Mouse (Mus musculus) CH12.LX (cell line): ENCODE results near the gene Hist1h2bh. TPM values are rescaled to one million over a fixed set of nuclear protein-coding genes. Genes with fewer than 3 reads are reported as not detected.

Experiments used
- DNase-seq: peaks from one replicate; pipeline ENCODE4 v3.0.0-alpha.2; 2013; ENCODE audit errors: extremely low read depth
- H3K27ac ChIP-seq: 2 replicates; pipeline ENCODE4 v1.5.1; 2012; ENCODE audit warnings: low read depth, mild to moderate bottlenecking, control low read depth, moderate library complexity; ENCODE audit not compliant: insufficient read depth
- H3K27me3 ChIP-seq: replicated peaks from 2 replicates; pipeline ENCODE3; 2012; ENCODE audit warnings: inconsistent platforms
- H3K36me3 ChIP-seq, 2 experiments: replicated peaks in 1 of 2; 2 replicates each; pipeline versions ENCODE3 to v1.6.1; 2012; ENCODE audit warnings: inconsistent platforms in 1 of 2, low read length in 1 of 2, mild to moderate bottlenecking in 1 of 2, mixed read lengths in 1 of 2, moderate library complexity in 1 of 2; ENCODE audit not compliant: control insufficient read depth in 1 of 2, insufficient read depth in 1 of 2
- H3K4me1 ChIP-seq, 2 experiments: 2 replicates each; pipeline ENCODE4 v1.6.1; 2012; ENCODE audit warnings: inconsistent platforms in 1 of 2, moderate library complexity in 1 of 2; ENCODE audit not compliant: insufficient read depth in 2 of 2, control insufficient read depth in 1 of 2
- H3K4me2 ChIP-seq: 2 replicates; pipeline ENCODE4 v1.6.1; 2012; ENCODE audit warnings: low read depth, mild to moderate bottlenecking, control low read depth; ENCODE audit not compliant: poor library complexity, insufficient read depth, severe bottlenecking
- H3K4me3 ChIP-seq, 3 experiments: fragments of 150-350 bp in 1 of 3; sonication (generic) in 1 of 3; replicated peaks in 1 of 3; 2 replicates each; pipeline versions ENCODE3 to v1.5.1; 2011 to 2012; ENCODE audit warnings: low read depth in 2 of 3, low read length in 2 of 3, mild to moderate bottlenecking in 2 of 3, moderate library complexity in 2 of 3, control low read depth in 1 of 3, improper control_type of control experiment in 1 of 3, inconsistent platforms in 1 of 3, mixed read lengths in 1 of 3; ENCODE audit not compliant: poor library complexity in 1 of 3
- H3K79me2 ChIP-seq: replicated peaks from 2 replicates; pipeline ENCODE4 v1.6.1; 2012; ENCODE audit warnings: mild to moderate bottlenecking, moderate library complexity; ENCODE audit not compliant: control insufficient read depth, poor library complexity, insufficient read depth, severe bottlenecking; ENCODE audit errors: extremely low read depth
- H3K9ac ChIP-seq: 2 replicates; pipeline ENCODE4 v1.6.1; 2012; ENCODE audit warnings: low read depth, mild to moderate bottlenecking, control low read depth, moderate library complexity; ENCODE audit not compliant: insufficient read depth
- H3K9me3 ChIP-seq: replicated peaks from 2 replicates; pipeline ENCODE3; 2012; ENCODE audit warnings: low read length, inconsistent platforms, mixed read lengths
- BHLHE40 ChIP-seq: IDR thresholded peaks from 2 replicates; pipeline ENCODE4 v1.6.1; 2011; ENCODE audit warnings: mild to moderate bottlenecking, low read depth, low read length, improper control_type of control experiment
- CHD1 ChIP-seq: IDR thresholded peaks from 2 replicates; pipeline ENCODE4 v1.6.1; 2012; ENCODE audit warnings: low read depth, low read length, improper control_type of control experiment, inconsistent platforms
- CHD2 ChIP-seq: IDR thresholded peaks from 2 replicates; pipeline ENCODE4 v1.6.1; 2011; ENCODE audit warnings: low read length, improper control_type of control experiment
- CTCF ChIP-seq, 2 experiments: IDR thresholded peaks in 1 of 2; conservative IDR thresholded peaks in 1 of 2; 2 replicates each; pipeline ENCODE4 v1.5.1; 2011 to 2012; ENCODE audit warnings: low read depth in 2 of 2, low read length in 2 of 2, improper control_type of control experiment in 1 of 2, inconsistent platforms in 1 of 2, mild to moderate bottlenecking in 1 of 2, moderate library complexity in 1 of 2
- E2F4 ChIP-seq: IDR thresholded peaks from 2 replicates; pipeline ENCODE4 v1.6.1; 2011; ENCODE audit warnings: low read depth, low read length, improper control_type of control experiment; ENCODE audit not compliant: insufficient replicate concordance
- ELF1 ChIP-seq: IDR thresholded peaks from 2 replicates; pipeline ENCODE4 v1.6.1; 2014; ENCODE audit warnings: low read depth, mild to moderate bottlenecking, inconsistent platforms, low read length, improper control_type of control experiment
- GABPA ChIP-seq: IDR thresholded peaks from 2 replicates; pipeline ENCODE4 v1.6.1; 2012; ENCODE audit warnings: low read depth, low read length, improper control_type of control experiment, inconsistent platforms; ENCODE audit not compliant: insufficient replicate concordance
- HCFC1 ChIP-seq: IDR thresholded peaks from 2 replicates; pipeline ENCODE4 v1.6.1; 2012; ENCODE audit warnings: low read depth, mild to moderate bottlenecking, inconsistent platforms, low read length, improper control_type of control experiment
- JUND ChIP-seq: conservative IDR thresholded peaks from 2 replicates; pipeline ENCODE4 v1.6.1; 2011; ENCODE audit warnings: low read depth, low read length, improper control_type of control experiment
- KAT2A ChIP-seq: IDR thresholded peaks from 2 replicates; pipeline ENCODE4 v1.6.1; 2012; ENCODE audit warnings: low read length, improper control_type of control experiment, inconsistent platforms; ENCODE audit not compliant: insufficient replicate concordance
- MAFK ChIP-seq: IDR thresholded peaks from 2 replicates; pipeline ENCODE4 v1.6.1; 2011; ENCODE audit warnings: low read length, improper control_type of control experiment; ENCODE audit not compliant: insufficient replicate concordance
- MAX ChIP-seq: IDR thresholded peaks from 2 replicates; pipeline ENCODE4 v1.6.1; 2011; ENCODE audit warnings: low read length, improper control_type of control experiment
- MAZ ChIP-seq: IDR thresholded peaks from 2 replicates; pipeline ENCODE4 v1.6.1; 2012; ENCODE audit warnings: low read depth, mild to moderate bottlenecking, inconsistent platforms, low read length, improper control_type of control experiment, moderate library complexity
- MXI1 ChIP-seq: IDR thresholded peaks from 2 replicates; pipeline ENCODE4 v1.6.1; 2011; ENCODE audit warnings: mild to moderate bottlenecking, low read depth, low read length, improper control_type of control experiment
- MYC ChIP-seq: IDR thresholded peaks from 2 replicates; pipeline ENCODE4 v1.6.1; 2011; ENCODE audit warnings: low read depth, mild to moderate bottlenecking, improper control_type of control experiment, low read length
- NELFE ChIP-seq: IDR thresholded peaks from 2 replicates; pipeline ENCODE4 v1.6.1; 2011; ENCODE audit warnings: low read depth, low read length, improper control_type of control experiment
- POLR2A ChIP-seq: IDR thresholded peaks from 2 replicates; pipeline ENCODE4 v1.6.1; 2011; ENCODE audit warnings: low read depth, mild to moderate bottlenecking, improper control_type of control experiment, low read length
- RAD21 ChIP-seq: IDR thresholded peaks from 2 replicates; pipeline ENCODE4 v1.6.1; 2011; ENCODE audit warnings: low read depth, mild to moderate bottlenecking, low read length, improper control_type of control experiment, moderate library complexity
- SIN3A ChIP-seq: IDR thresholded peaks from 2 replicates; pipeline ENCODE4 v1.6.1; 2012; ENCODE audit warnings: low read length, improper control_type of control experiment, inconsistent platforms
- SMC3 ChIP-seq: IDR thresholded peaks from 2 replicates; pipeline ENCODE4 v1.6.1; 2011; ENCODE audit warnings: low read depth, low read length, improper control_type of control experiment
- TBP ChIP-seq: conservative IDR thresholded peaks from 2 replicates; pipeline ENCODE4 v1.6.1; 2011; ENCODE audit warnings: low read depth, low read length, improper control_type of control experiment
- TCF12 ChIP-seq: IDR thresholded peaks from 2 replicates; pipeline ENCODE4 v1.6.1; 2014; ENCODE audit warnings: low read depth, mild to moderate bottlenecking, inconsistent platforms, low read length, improper control_type of control experiment
- UBTF ChIP-seq: IDR thresholded peaks from 2 replicates; pipeline ENCODE4 v1.6.1; 2012; ENCODE audit warnings: low read depth, mild to moderate bottlenecking, inconsistent platforms, low read length, improper control_type of control experiment, moderate library complexity
- USF1 ChIP-seq: IDR thresholded peaks from 2 replicates; pipeline ENCODE4 v1.6.1; 2014; ENCODE audit warnings: low read depth, mild to moderate bottlenecking, inconsistent platforms, low read length, improper control_type of control experiment
- USF2 ChIP-seq: conservative IDR thresholded peaks from 2 replicates; pipeline ENCODE4 v1.6.1; 2011; ENCODE audit warnings: low read depth, low read length, improper control_type of control experiment
- ZC3H11A ChIP-seq: IDR thresholded peaks from 2 replicates; pipeline ENCODE4 v1.6.1; 2012; ENCODE audit warnings: low read depth, mild to moderate bottlenecking, inconsistent platforms, low read length, improper control_type of control experiment
- ZMIZ1 ChIP-seq: IDR thresholded peaks from 2 replicates; pipeline ENCODE4 v1.6.1; 2012; ENCODE audit warnings: low read depth, mild to moderate bottlenecking, inconsistent platforms, low read length, improper control_type of control experiment
- ZNF384 ChIP-seq: IDR thresholded peaks from 2 replicates; pipeline ENCODE4 v1.6.1; 2012; ENCODE audit warnings: low read depth, low read length, improper control_type of control experiment, inconsistent platforms
- dilution Hi-C: fragments of 300-500 bp; cut with MboI; formaldehyde crosslinking; loops from 2 replicates; pipeline ENCODE4 v1.14.3; 2020; ENCODE audit warnings: low sequenced_read_pairs; ENCODE audit not compliant: extremely low pct_unique_long_range_greater_than_20kb, extremely low pct_ligation_motif_present
- in situ Hi-C: fragments of 300-500 bp; cut with MboI; formaldehyde crosslinking; loops from 3 replicates; pipeline ENCODE4 v1.14.3; 2019; ENCODE audit warnings: low sequenced_read_pairs, low pct_ligation_motif_present, low pct_unique_long_range_greater_than_20kb, mixed read lengths
- polyA plus RNA-seq: library from polyadenylated mRNA; unstranded; fragments of >175 nt; gene quantifications from 2 replicates; pipeline ENCODE4 v1.2.1, GENCODE M21; 2012; ENCODE audit warnings: low read depth; ENCODE audit not compliant: insufficient read length
- total RNA-seq, 2 experiments: library from RNA; depleted of rRNA; stranded (reverse); fragments of 300-350 nt in 1 of 2; fragments of >200 nt in 1 of 2; gene quantifications; 2 replicates each; pipeline ENCODE4 v1.2.3; 2012 to 2014

Hist1h2bh gene
- total and polyA plus RNA-seq, 3 experiments, result 0.77 to 261 (median 8.0) TPM

DNA sequence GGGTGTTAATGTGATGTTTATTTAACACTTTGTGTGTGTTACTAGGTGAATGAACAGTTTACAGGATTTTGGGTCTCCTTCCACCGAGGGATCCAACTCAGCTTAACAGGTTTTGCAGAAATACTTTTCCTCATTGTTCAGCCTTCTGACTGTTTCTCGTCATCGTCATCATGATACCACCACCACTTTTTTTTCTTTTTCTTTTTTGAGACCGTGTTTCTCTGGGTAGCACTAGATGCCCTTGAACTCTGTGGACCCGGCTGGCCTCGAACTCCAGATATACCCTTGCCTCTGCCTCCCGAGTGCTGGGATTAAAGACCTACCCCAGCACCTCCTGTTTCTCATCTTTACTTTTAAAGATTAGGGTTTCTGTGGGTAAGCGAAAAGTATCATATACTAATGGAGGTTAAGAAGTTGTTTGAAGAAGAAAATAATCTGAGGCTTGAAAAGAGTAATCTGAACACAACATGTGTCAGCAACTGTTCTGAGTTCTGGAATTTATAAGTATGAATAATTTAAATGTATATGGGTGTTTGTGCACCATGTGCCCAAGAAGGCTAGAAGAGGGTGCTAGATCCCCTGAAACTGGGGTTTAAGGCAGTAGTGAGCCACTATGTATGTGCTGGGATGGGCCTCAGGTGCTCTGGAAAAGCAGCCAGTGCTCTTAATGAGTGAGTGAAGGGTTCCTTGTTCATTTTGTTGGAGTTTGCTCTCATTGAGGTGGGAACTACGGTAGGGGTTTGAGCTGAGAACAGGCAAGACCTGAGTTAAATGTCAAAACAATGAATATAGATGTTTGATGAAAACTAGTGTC is 10.7 kb downstream of the Hist1h2bh start:
- no peak for DNase-seq
- Histone ChIP-seq H3K36me3 (no peaks in the 10 kb centered on the region), H3K79me2 (no peaks in the 10 kb centered on the region), H3K4me2 (peak overlapping the region; percentile 65), H3K4me1 (peaks cover 9 to 30% of the 10 kb centered on the region in 2 experiments), H3K27me3 (no peaks in the 10 kb centered on the region), H3K4me3 (peak overlapping the region; percentile 45 to 67 (median 55)), H3K9me3 (no peaks in the 10 kb centered on the region), H3K9ac (peak overlapping the region; percentile 98), H3K27ac (peak overlapping the region; percentile 82)
- dilution Hi-C loops, result no loop called here
- in situ Hi-C loops, result no loop called here
- TF ChIP-seq TCF12, result no peak
- no peak for TF ChIP-seq MAFK
- no peak for TF ChIP-seq GABPA
- 0 out of 2 replicates have a peak, but pooled peaks have one; percentile 40 for TF ChIP-seq TBP
- TF ChIP-seq POLR2A, result no peak
- no peak for TF ChIP-seq USF1
- no peak for TF ChIP-seq USF2
- 0 out of 2 replicates have a peak, but pooled peaks have one; percentile 23 for TF ChIP-seq MYC
- 0 out of 2 replicates have a peak, but pooled peaks have one; percentile 21 for TF ChIP-seq MAX
- TF ChIP-seq SIN3A, result no peak
- peak; percentile 19; the same call in 1 of the 2 replicates for TF ChIP-seq HCFC1
- TF ChIP-seq E2F4, result no peak
- TF ChIP-seq ZNF384, result peak; percentile 70
- no peak for TF ChIP-seq UBTF
- no peak for TF ChIP-seq NELFE

DNA sequence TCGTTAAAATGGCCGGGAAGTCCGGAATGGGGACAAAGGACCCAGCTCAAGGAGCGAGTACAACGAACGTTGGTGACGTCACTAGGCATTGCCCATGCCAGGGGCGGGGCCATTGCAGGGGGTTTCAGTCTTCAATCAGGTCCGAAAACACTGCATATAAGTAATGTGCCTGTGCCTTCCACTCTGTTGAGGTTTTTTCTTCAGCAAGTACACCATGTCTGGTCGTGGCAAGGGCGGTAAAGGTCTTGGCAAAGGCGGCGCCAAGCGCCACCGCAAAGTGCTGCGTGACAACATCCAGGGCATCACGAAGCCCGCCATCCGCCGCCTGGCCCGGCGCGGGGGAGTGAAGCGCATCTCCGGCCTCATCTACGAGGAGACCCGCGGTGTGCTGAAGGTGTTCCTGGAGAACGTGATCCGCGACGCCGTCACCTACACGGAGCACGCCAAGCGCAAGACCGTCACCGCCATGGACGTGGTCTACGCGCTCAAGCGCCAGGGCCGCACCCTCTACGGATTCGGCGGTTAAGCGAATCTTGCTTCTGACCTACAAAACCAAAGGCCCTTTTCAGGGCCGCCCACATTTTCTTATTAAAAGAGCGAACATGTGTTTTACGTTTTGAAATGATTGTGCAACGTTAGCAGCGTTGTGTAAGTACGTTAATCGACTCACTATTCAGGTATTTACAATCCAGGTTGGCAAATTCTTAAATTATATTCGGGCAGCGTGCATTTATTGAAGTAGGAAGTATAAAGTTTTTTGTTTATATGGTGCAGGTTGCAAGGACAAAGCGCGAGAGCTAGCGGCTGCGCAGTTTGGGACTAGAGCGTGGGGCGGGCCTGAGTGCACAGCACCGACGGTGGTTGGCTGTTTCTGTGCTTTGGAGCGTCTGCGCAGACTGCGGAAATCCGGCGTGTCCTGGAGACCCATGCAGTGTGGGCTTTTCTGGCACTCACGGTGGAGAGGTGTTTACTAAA is 12.0 kb downstream of the Hist1h2bh start, which contains the start of gene Hist1h4h:
Hist1h4h (plus strand) TSS at position 150 of the 975 bp plus-strand sequence.
- Histone ChIP-seq H3K4me3 (peak within 1 kb of the TSS; percentile 58 to 69 (median 67)), H3K4me2 (peak within 1 kb of the TSS; percentile 87), H3K79me2 (no peaks in the 10 kb centered on the region), H3K27me3 (no peaks in the 10 kb centered on the region), H3K4me1 (peaks cover 7 to 28% of the 10 kb centered on the region in 2 experiments), H3K27ac (peak within 1 kb of the TSS; percentile 74), H3K9me3 (no peaks in the 10 kb centered on the region), H3K9ac (peak within 1 kb of the TSS; percentile 98), H3K36me3 (no peaks in the 10 kb centered on the region)
- DNase-seq, result peak; percentile 97
- dilution Hi-C loops, result no loop called here
- in situ Hi-C loops, result no loop called here
- TF ChIP-seq SIN3A (peak; percentile 95), ZMIZ1 (peak; percentile 100), JUND (0 out of 2 replicates have a peak, but pooled peaks have one; percentile 20), KAT2A (0 out of 2 replicates have a peak, but pooled peaks have one; percentile 66), BHLHE40 (peak; percentile 53), ZC3H11A (no peak), SMC3 (no peak; the same call in 1 of the 2 replicates), CTCF (conservative IDR thresholded peaks at IDR 0.05 in 1 of 2, IDR thresholded peaks at IDR 0.05 in 1 of 2; ENCODE audit: low read depth in 2 of 2, low read length in 2 of 2) (no peak), MAZ (peak; percentile 76), CHD1 (peak; percentile 96), GABPA (no peak; the same call in 1 of the 2 replicates), E2F4 (0 out of 2 replicates have a peak, but pooled peaks have one; percentile 71), USF1 (no peak), USF2 (peak; percentile 12; the same call in 1 of the 2 replicates), RAD21 (no peak), CHD2 (peak; percentile 89), MXI1 (peak; percentile 94), ELF1 (peak; percentile 94)
